Mouse (Mus musculus): ENCODE measurements at regions not wholly inside any gene's neighbourhood (a gene's known extent, or its start where the extent isn't known, plus 50 kb on each side); places are given as distances from the start of the nearest gene placed in this dataset.

DNA sequence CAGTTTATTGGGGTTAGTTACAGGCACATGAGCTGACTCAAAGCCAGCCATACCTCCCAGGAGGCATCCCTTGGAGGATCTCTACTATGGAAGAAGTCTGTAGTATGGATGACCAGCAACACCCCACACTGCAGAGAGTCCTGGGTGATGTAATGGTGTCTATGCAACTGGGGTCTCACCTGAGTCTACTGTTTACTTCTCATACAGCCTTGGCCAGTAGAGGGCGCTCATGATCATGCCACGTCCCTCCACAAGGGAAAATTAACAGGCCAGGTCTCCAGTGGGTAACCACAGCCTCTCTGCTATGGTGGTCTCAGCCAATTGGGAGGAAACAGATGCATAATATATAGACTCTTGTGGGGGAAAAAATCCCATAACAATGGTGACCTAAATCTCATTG lies 111.7 kb downstream of the Cdh26 start:
- DNase-seq, result peak in 1 of 2 experiments; percentile 25

DNA sequence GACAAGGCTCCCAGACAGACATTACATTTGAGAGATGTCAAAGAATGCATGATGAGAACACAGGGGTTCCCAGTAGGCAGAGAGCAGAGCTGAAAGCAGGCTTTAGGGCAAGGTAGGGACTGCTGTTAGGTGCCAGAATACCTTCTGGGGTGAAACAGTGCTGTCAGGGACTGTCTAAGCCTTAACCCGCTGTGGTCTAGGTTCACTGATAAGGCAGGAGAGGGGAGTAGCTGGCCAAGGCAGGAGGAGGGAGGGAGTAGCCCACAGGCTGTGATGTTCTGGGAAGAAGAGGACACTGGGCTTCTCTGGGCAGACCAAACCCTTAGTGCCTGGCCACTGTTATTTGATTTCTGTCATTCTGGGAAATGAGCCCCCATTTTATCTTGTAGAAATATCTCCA lies 114.1 kb downstream of the Cdh26 start:
- no peak for DNase-seq

DNA sequence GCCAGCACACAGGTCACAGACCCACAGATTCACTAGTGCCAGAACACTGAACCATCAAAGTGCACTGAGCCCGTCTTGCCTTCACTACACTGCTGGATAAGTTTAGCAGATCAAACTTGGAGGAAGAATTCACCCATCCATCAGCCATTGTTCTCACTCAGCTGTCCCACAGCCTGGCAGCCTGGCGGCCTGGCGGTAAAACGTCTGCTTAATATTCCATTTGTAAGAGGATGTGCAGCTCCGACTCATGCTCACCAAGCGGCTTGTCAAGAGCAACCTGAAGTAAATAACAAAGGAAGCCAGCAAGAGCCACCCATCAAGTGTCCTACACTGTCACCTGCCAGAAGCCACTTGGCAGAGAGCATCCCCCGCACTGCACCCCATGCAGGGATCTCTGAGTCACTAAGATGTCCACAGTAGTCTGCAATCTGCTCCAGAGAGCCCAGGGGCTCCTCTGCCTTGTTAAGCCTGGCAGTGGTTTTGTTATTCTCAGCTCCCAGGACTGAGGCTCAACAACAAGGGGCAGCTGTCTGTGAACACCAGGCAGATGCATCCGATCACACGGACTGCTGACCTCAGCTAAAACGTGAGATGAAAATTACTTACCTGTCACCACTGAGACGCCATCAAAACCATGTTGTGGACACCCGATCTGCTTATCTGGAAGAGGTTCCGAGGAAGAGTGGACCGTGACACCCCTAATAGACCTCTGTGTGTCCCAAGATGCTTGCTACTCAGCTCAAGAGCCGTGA lies 115.4 kb downstream of the Cdh26 start:
- no peak for DNase-seq

DNA sequence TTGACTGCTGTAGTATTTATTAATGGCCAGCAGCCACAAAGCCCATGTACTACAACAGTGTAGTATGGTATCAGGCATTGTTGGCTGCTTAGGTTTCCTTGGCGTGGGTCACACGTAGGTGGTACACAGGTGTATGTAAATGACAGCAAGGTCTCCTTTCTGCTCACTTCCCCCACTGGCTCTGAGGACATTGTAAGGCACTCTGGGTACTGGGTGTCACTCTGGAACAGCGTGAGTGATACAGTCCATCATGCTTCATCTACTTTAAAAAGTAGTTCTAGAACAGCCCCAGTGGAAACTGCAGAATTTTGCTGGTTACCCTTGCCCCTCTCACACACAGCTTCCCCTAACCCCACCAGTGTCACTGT lies 116.0 kb downstream of the Cdh26 start:
- no peak for DNase-seq

DNA sequence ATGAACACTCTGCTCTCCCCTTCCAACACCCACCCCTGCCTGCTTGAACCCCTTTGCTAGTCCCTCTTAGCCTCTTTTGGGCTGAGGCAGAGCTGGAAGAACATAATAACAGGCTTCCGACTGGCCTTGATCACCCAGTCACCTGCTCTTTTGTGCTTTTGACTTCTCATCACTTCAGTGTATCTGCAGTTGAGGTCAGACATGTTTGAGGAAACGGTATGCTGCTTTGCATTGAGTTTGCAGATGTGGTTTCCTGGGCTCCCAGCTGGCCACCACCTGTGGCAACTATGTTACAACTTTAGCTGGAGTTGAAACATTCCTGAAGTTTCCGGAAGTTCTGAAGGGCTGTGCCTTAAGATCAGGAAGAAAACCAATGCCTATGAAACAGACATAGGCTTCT lies 116.6 kb downstream of the Cdh26 start:
- no peak for DNase-seq

DNA sequence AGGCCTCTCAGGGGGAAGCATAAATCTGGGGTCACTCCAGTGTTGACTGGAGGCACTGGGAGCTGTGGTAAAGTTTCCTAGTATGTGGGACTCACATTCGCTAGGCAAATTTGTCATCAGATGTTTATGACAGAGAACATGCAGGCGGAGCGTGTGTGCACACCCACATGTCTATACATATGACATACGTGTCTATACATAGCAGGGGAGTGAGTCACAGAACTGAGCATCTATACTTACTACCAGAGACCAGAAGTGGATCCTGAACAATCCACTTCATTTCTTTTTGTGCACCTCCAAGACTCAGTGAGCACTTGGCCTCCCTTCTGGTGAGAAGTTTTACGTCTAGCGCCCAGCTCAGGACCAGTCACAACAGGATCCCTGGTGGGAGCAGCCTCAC lies 118.6 kb downstream of the Cdh26 start:
- no peak for DNase-seq

DNA sequence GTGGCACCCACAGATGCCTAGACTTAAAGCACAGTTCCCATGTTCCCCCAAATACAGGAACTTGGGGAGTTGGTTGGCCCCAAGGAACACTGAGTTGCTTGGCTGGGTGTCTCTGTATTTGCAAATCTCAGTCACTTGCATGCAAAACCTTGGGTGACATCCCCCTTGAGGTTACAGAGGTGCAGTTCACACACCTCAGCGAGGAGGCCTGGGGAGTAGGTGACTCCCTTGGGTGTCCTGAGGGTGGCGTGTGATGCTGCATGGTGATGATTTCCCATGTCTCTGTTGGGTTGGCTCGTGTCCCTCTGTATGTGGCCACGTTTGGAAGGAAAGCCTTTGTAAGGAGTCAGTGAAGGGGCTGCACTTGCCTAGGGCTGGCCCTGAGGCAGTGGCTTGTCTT lies 123.4 kb downstream of the Cdh26 start:
- no peak for DNase-seq

DNA sequence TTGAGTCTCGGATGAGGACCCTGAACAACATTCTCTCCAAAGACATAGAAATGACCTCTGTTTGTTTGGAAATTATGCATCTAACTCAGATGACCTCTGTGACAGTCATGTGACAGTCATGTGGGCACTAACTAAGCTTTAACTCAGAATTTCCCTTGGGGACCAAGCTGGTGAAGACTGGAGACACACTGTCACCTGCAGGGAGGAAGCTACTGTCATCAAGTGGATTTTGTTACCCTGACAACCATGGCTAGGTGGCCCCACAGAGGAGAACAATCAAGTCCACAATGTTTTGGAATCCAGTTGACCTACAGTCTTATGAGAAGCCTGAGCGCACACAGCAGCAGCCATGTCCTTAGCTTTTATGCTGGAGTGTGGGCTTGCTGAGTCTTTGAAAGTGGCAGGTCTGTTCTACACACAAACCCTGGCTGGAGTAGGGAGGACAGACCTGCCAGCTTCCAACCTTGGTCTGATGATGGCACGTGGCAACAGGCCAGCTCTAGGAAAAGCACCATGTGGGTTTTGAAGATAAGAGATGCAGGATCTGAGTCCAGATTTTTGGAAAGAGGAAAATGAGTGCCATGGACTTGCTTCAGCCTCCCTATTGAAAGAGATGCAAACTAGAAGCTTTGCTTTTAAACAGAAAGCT lies 125.5 kb downstream of the Cdh26 start:
- DNase-seq, result no peak

DNA sequence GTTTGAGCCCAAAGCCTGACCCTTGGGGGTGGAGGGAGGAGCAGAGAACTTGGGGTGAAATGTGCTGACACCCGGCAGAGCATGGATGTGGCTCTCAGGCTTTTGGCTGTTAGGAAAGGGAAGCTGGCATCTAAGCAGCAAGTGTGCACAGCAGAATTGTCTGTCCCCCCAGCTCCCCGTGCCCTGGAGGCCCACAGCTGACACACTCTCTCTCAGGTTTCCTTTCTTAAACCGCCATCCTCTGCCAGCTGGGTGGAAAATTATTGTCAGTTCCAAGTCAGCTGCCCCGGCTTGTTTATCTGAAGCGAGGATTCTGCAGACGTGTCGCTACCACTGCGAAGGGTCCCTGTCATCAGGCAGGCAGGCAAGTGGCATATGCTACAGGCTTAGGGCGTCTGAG lies 127.6 kb downstream of the Cdh26 start:
- no peak for DNase-seq

DNA sequence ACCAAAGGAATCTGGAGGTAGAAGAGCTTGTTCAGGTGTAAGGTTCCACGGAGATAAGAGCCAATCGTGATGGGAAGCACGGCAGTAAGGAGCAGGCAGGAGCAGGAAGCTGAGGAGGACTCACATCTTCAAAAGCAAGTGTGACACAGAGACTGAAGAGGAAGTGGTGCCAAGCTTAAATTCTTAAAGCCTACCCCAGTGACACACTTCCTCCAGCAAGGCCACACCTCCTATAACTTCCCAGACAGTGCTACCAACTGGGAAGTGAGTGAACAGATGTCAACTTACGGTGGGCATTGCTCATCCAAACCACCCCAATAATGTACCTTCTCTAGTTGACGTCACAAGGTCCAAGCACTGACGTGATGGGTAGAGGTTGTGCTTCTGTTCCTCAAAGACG lies 133.0 kb downstream of the Cdh26 start:
- no peak for DNase-seq

DNA sequence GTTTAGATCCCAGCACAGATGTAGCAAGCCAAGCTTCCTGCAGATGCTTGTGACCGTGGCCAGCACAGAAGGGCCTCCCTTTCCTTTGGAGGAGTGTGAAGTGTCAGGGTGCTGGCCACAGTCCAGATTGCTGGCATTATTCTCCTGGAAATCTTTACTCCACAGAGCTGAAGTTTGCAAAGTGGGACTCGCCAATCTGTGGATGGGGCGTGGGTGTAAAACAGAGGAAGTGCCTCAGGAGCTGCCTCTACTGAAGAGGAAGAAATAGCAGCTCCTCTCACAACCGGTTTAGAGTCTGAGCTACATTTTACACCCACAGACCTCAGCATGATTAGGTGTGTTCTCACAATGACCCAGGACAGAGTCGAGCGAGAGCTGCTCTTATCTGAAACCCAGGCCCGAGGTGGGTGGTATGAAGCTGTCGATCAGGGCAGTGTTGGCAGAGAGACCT lies 135.1 kb downstream of the Cdh26 start:
- peak in 1 of 2 experiments; percentile 3 for DNase-seq

DNA sequence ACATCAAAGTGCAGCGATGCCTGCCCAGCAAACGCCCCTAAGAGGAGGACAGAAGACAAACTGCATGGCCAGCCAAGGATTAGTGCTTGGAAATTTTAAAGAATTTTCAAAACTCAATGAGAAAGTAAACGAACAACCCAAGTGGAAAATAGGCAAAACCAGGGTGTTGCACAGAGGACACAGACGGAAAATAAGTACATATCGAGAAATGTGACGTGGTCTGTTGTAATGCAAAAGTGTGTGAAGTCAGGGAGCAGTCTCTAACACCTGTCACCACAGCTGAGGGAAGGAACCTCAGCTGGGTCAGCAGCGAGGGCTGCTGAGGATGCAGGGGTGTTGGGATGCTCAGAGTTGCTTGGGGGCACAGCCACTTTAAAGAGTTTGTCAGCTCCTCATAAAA lies 137.2 kb downstream of the Cdh26 start:
- no peak for DNase-seq

DNA sequence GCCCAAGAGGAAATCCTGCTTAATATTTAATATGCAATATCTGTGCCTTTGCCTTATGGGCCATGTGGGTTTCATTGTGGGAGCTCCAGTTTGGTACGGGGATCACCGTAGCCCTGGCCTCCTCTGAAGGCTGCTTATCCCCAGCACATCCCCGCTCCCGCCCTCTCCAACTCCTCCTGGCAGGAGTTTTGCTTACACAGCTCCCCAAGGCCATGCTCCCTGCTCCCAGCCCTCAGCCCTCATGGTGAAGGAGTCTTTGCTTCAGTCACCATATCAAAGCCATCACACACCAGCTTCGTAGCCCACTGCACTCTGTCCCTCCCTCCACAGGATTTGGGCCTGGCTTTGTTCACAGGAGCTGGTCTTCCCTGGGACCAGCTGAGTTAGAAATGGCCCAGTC lies 142.0 kb downstream of the Cdh26 start:
- no peak for DNase-seq

DNA sequence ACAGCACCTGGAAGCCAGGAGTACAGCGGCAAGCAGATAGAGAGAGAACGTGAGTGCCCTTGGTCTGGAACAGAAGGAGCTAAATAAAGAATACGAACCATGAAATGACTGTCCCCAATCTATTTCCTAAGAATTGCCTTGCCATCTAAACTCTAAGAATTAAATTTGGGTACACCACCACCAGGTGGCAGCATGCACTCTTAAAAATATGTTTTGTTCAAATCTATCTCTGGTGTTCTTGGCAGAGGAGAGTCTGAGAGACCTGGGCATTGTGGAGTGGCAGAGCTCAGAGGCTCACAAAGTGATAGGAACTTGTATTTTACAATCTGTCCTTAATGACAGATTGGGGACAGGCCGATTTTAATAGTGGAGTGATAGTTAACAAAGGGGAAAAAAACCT lies 144.5 kb downstream of the Cdh26 start:
- DNase-seq, result peak; percentile 26 to 60

DNA sequence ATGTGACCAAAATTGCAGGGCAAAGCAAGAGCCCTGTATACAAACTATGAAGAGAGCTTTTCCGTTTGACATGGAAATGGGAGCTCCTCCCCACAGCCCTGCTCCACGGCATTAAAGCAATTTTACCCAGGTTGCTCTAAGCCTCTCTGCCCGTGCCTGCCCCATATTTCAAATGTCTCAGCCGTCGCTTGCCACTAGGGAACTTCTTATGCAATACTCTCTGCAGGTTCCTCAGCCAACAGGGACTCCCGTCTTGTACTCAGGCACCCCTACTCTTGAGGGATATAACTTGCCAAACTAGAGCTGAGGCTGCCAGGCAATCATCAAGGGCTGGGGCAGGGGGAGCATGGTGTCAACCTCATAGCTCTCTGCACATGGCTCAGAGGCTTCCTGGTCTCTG lies 145.1 kb downstream of the Cdh26 start:
- DNase-seq, result no peak

DNA sequence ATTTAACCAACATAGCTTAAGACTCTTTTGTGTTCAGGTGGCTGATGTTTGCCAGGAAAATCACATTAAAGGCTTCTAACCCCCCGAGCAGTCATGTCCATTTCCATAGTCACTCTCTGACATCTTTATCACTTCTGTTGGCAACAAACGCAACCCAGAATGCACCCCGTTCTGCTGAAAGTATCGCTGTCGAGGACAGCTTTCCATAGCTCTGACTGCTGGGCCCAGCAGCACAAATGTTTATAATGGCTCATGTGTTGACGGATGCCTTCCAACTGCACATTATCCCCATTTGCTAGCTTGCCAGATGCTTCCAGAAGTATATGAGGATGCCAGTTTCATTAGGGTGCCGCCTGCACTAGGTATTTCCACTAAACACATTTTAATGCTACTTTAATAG lies 145.7 kb downstream of the Cdh26 start:
- DNase-seq, result no peak

DNA sequence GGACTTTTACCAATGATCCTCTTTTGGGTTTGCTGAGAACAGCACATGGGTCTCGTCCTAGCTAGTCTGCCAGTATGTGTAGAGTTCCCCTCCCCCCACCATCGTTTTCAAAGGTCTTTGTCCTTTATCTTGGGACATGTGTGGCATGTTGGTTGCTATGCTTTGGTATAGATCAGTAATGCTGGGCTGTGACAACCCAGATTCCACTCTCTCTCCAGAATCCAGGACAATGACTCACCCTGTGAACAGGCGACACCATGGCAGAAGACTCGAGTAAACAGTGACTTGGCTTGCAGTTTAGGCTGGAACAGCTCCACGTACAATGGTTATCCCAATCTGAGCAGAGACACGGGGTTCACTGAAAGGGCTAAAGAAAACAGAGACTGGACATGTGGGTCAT lies 149.2 kb downstream of the Cdh26 start:
- DNase-seq, result no peak

DNA sequence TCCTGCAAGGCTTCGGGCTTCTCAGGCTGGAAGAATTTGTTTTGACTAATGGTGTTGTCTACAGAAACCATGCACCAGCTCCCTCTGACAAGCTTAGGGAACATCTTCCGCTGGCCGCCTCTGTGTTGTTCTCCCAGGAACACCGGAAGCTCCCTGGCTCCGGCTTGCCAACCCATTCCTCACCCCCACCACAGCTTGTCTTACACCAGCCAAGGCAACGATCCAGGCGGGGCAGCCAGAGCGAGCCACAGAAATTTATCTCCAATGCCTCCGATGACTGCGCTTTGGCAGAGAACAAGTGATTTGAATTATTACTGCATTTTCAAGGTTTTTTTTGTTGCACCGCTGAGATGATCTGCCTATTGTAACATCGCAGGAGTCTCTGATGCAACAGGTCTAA lies 151.0 kb downstream of the Cdh26 start:
- peak; percentile 18 to 24 for DNase-seq

DNA sequence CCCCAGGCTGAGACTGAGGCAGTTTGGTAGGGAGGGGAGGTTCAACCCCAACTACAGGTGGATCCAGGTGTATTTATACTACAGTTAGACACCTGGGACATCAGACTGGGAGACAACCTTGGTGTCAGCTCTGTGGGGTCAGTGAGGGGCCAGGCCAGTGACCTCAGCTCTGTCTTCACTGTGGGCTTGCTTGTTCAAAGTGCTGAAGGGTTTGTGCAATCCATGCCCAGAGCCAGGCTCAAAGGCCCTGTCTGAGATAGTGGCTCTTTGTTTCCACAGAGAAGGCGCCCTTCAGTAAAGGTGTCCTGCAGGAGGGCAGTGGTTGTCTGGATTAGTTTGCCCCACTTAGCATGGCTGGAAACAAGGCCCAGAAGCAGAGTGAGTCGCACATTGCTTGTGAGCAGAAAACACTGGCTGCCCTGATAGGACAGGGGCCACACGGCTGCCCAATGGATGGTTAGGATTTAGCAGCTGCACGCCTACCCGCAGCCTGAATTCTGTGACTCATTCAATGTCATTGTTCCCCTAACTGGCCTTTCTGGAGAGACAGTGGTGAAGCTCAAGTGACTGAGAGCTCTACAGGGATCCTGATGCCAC lies 154.7 kb downstream of the Cdh26 start:
- no peak for DNase-seq

DNA sequence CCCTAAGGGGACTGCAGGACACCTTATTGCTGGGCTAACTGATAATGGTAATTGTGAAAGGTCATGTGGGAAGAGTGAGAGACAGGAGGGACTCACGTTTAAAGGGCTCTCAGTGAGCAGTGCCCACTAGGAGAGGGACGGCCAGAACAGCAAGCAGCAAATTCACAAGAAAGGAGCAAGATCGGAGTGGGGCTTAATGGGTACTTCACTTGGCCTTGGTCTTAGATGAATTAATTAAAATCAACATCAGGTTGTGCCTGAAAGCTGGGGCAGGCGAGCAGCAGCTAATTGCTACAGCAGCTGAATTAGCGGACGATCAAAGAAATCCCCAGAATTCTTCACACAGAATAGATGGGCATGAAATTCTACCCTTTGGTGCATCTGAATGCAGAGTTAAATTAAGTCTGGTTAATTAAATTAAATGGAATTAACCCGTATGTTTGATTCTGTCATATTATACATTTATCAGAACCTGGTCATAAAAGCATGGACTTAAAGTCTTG lies 156.9 kb downstream of the Cdh26 start:
- DNase-seq, result no peak

DNA sequence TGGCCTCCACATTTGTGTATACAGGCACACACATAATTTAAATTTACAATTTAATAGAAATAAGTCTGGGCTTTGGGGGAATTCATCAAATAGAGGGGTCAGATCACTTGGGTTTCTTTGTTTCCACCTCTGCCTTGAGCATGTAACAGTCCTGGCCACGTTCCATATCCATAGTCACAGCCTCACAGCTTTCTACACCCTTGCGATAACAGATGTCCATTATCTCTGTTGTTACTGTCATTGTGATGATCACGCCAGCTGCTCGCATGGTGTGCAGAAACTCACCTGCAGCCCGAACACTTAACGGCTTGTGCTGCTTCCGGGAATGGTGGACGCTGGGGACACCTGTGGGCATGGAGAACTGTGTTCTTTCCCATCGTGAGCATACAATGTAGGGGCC lies 163.4 kb downstream of the Cdh26 start:
- no peak for DNase-seq

DNA sequence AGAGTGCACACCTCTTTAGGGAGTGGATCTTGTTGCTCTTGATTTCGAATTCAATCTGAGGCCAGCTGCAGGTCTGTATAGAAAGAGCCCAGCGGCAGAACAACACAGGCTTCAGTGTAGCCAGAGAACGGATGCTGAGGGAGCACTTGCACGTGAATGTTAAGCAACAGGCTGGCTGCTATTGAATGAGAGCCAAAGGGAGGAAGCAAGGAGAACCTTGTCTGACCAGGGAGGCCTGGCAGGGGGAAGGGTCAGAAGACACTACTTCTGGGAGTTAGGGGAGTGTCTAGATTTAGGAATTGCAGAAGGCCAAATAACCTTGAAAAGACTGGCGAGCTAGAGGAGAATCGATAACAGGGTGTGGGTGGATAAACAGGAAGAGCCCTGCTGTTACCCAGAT lies 163.8 kb downstream of the Cdh26 start:
- DNase-seq, result peak; percentile 19 to 29

DNA sequence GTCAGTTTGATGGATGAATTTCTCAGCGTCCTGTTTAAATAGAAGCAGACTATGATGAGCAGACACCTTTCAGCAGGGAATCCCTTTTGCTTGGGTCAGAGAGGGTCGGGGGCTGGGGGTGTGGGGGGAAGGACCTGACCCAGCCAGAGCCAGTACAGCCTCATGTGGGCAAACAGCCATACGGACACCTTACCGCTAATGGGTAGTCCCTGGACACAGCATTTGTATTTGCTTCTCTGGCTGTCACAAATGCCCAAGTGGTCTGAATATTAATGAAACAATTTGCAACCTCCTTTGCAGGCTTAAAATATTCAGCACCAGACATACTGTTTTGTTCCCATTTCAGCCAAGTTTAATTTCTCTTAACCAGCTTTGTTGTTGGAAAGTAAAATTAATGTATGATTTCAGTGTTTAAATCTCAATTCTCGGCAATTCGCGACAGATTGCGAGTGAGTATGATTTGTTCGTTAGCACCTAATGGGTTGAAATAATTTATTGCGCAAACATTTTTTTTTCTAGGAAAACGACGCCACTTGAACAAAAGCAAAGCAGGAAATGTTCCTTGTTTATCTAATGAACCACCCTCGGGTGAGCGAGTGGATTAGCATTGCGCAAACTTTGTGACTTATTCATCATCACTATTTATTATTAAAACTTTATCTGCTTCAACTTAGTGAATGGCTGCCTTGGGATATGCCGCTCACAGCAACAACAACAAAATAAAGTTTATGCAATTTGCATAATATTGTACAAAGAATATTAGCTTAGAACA lies 166.2 kb downstream of the Cdh26 start:
- DNase-seq, result peak; percentile 15 to 49

Measured in lung, adult 18-20 months (tissue).